Mouse (Mus musculus) neutrophil, adult 5-6 weeks (primary cell): Measurements from ENCODE around the gene Hist2h2be. TPM values are rescaled to one million over a fixed set of nuclear protein-coding genes. Genes with fewer than 3 reads are reported as not detected.

Source experiments
- total RNA-seq: library from RNA; stranded (forward); fragments of 200-1000 nt; gene quantifications from 2 replicates; pipeline ENCODE4 v1.2.3, GENCODE M21; 2017

Gene Hist2h2be
- total RNA-seq, 1 experiment from 2014 or later, result 21.3 TPM

Other genes starting within 250 kb of the Hist2h2be start
- gene Plekho1, start 225.1 kb upstream of the Hist2h2be start, total RNA-seq, result 153 and 166 TPM in 2 replicates
- 8.4 and 9.7 TPM in 2 replicates for gene Vps45, start 162.7 kb upstream of the Hist2h2be start, total RNA-seq
- 47.3 and 48.0 TPM in 2 replicates for gene Otud7b, start 116.6 kb upstream of the Hist2h2be start, total RNA-seq
- 2.4 and 3.4 TPM in 2 replicates for gene Mtmr11, start 59.1 kb upstream of the Hist2h2be start, total RNA-seq
- gene Sf3b4, start 48.8 kb upstream of the Hist2h2be start, total RNA-seq, result 17.8 and 18.5 TPM in 2 replicates
- 0.74 and 0.81 TPM in 2 replicates for gene Sv2a, start 40.0 kb upstream of the Hist2h2be start, total RNA-seq
- 9.8 and 11.5 TPM in 2 replicates for gene Bola1, start 1.4 kb upstream of the Hist2h2be start, total RNA-seq
- 10.6 and 11.1 TPM in 2 replicates for gene Hist2h2ab, start 1.3 kb upstream of the Hist2h2be start, total RNA-seq
- gene Hist2h2ac, start 239 bp upstream of the Hist2h2be start, total RNA-seq, result 316 and 362 TPM in 2 replicates
- 4.4 and 5.5 TPM in 2 replicates for gene Hist2h3c2, start 18.0 kb downstream of the Hist2h2be start, total RNA-seq
- gene Hist2h2aa2, start 19.2 kb downstream of the Hist2h2be start, total RNA-seq, result 972 and 1,072 TPM in 2 replicates
- gene Hist2h2aa1, start 24.4 kb downstream of the Hist2h2be start, total RNA-seq, result 465 and 524 TPM in 2 replicates
- not detected in 2 replicates for gene Hist2h3c1, start 25.6 kb downstream of the Hist2h2be start, total RNA-seq
- gene Hist2h4, start 42.2 kb downstream of the Hist2h2be start, total RNA-seq, result 51.9 and 61.8 TPM in 2 replicates
- gene Hist2h3b, start 47.5 kb downstream of the Hist2h2be start, total RNA-seq, result 18.0 and 33.1 TPM in 2 replicates
- gene Hist2h2bb, start 48.6 kb downstream of the Hist2h2be start, total RNA-seq, result 290 and 294 TPM in 2 replicates
- 3.7 and 4.9 TPM in 2 replicates for gene Fcgr1, start 72.8 kb downstream of the Hist2h2be start, total RNA-seq
- not detected in 2 replicates for gene BC107364, start 231.2 kb downstream of the Hist2h2be start, total RNA-seq